Mouse (Mus musculus) limb, embryonic 11.5 days (tissue): ENCODE data around the gene Exoc3l. TPM values are rescaled to one million over a fixed set of nuclear protein-coding genes. Genes with fewer than 3 reads are reported as not detected.

ENCODE experiments used
- ATAC-seq: fragments of 200-750 bp; cut with Nextera tagmentation; 2 replicates; pipeline ENCODE4 v1.8.0; 2017; ENCODE audit warnings: low read depth; ENCODE audit not compliant: insufficient number of reproducible peaks, low FRiP score, low TSS enrichment
- DNase-seq: peaks from one replicate; pipeline ENCODE4 v3.0.0-alpha.2; 2015; ENCODE audit warnings: low spot score
- H3K27ac ChIP-seq: fragments of 300-500 bp; sonication (generic); replicated peaks from 2 replicates; pipeline ENCODE4 v1.5.1; 2014; ENCODE audit warnings: low read depth, mild to moderate bottlenecking, low read length
- H3K27me3 ChIP-seq: fragments of 300-500 bp; sonication (generic); 2 replicates; pipeline ENCODE4 v1.6.1; 2014; ENCODE audit warnings: mild to moderate bottlenecking, low read length, mixed read lengths; ENCODE audit not compliant: control insufficient read depth, insufficient read depth
- H3K36me3 ChIP-seq: fragments of 300-500 bp; sonication (generic); 2 replicates; pipeline ENCODE4 v1.6.1; 2014; ENCODE audit warnings: mild to moderate bottlenecking, low read length, moderate library complexity, mixed read lengths; ENCODE audit not compliant: control insufficient read depth, insufficient read depth
- H3K4me1 ChIP-seq: fragments of 300-500 bp; sonication (generic); 2 replicates; pipeline ENCODE4 v1.6.1; 2014; ENCODE audit warnings: low read length, mixed read lengths; ENCODE audit not compliant: control insufficient read depth, insufficient read depth
- H3K4me2 ChIP-seq: fragments of 300-500 bp; sonication (generic); 2 replicates; pipeline ENCODE4 v1.6.1; 2014; ENCODE audit warnings: low read depth, mild to moderate bottlenecking, moderate library complexity; ENCODE audit not compliant: severe bottlenecking
- H3K4me3 ChIP-seq: fragments of 300-500 bp; sonication (generic); 2 replicates; pipeline ENCODE4 v1.5.1; 2014; ENCODE audit warnings: low read depth, low read length
- H3K9ac ChIP-seq: fragments of 300-500 bp; sonication (generic); 2 replicates; pipeline ENCODE4 v1.6.1; 2014; ENCODE audit warnings: mild to moderate bottlenecking, low read length
- H3K9me3 ChIP-seq: fragments of 300-500 bp; sonication (generic); 2 replicates; pipeline ENCODE4 v1.6.1; 2016; ENCODE audit warnings: low read length; ENCODE audit not compliant: control insufficient read depth
- WGBS: fragments of 180-500 bp; shearing (Covaris S2); extraction: QIAGEN DNeasy Blood & Tissue Kit; methylation state at CpG from one replicate; pipeline ENCODE4 v1.1.7; 2014; 5-methylcytosine and 5-hydroxymethylcytosine counted together
- polyA plus RNA-seq: library from polyadenylated mRNA; unstranded; fragments of >200 nt; fragmentation: Nextera tagmentation; extraction: Ambion mirVana; gene quantifications from 2 replicates; pipeline ENCODE4 v1.2.1, GENCODE M21; 2014

Gene Exoc3l
- polyA plus RNA-seq, 1 experiment from 2014 or later, result 6.6 TPM

DNA sequence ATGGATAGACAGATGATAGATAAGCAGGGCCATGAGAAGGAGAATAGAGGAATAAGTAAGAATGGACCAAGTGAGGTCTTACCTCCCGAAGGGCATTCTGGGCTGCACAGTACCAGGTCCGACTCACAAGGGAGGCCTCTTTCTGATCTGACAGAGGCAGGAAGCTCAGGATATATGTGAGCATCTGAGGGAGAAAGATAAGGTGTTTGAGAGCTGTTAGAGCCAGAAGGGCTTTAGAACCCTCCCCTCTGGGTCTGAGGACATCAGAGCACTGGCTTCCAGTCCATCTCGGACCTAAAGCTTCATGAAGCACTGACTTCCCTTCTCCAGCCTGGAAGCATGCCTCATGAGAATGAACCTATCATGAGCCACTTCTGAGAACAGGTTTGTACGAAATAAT lies 27.3 kb upstream of the Exoc3l start:
- Histone ChIP-seq H3K4me2 (no peak overlapping the region), H3K9ac (no peak overlapping the region), H3K27ac (no peak overlapping the region), H3K27me3 (no peaks in the 10 kb centered on the region), H3K36me3 (peaks cover 2% of the 10 kb centered on the region), H3K4me3 (no peak overlapping the region), H3K4me1 (peaks cover 14% of the 10 kb centered on the region; the same call in 1 of the 2 replicates), H3K9me3 (no peaks in the 10 kb centered on the region)
- 81% methylated on average over 4 of the region's 4 CpGs for WGBS
- ATAC-seq (no peak), DNase-seq (no peak)

- Histone ChIP-seq H3K4me3 (no peak overlapping the region), H3K9me3 (no peaks in the 10 kb centered on the region), H3K4me2 (no peak overlapping the region), H3K27me3 (no peaks in the 10 kb centered on the region), H3K9ac (no peak overlapping the region), H3K4me1 (no peaks in the 10 kb centered on the region), H3K27ac (no peak overlapping the region), H3K36me3 (peaks cover 3% of the 10 kb centered on the region; the same call in 1 of the 2 replicates)
- DNase-seq, result no peak
- ATAC-seq, result no peak
- WGBS, result 82% methylated on average over 11 of the region's 11 CpGs
Measured at GRCm38 (mm10) chr8:105318662-105319190, 22.8 kb upstream of the Exoc3l start.

DNA sequence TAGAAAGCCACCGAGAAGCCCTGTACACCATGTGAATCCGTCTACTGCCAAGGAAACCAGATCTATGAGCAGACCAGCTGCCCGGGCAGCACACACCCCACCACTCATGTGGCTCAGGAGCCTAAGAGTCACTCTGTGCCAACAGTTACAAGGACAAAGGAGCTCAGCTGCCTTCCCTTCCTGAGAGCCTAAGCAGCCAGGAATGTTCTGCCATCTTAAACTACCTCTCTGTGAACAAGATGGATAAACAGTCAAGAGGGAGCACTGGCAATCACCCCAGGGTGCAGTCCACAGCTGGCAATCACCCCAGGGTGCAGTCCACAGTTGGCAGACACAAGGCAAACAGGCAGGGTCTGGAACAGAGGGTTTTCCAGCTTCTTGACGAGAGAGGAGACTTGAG lies 22.0 kb upstream of the Exoc3l start:
- H3K9ac ChIP-seq, result no peak overlapping the region
- DNase-seq, result no peak
- WGBS, result 86% methylated on average over 4 of the region's 4 CpGs
- H3K4me2 ChIP-seq, result no peak overlapping the region
- ATAC-seq, result no peak
- no peaks in the 10 kb centered on the region for H3K9me3 ChIP-seq
- no peak overlapping the region for H3K4me3 ChIP-seq
- H3K36me3 ChIP-seq, result peaks cover 4% of the 10 kb centered on the region; the same call in 1 of the 2 replicates
- H3K27ac ChIP-seq, result no peak overlapping the region
- no peaks in the 10 kb centered on the region for H3K4me1 ChIP-seq
- no peaks in the 10 kb centered on the region for H3K27me3 ChIP-seq

DNA sequence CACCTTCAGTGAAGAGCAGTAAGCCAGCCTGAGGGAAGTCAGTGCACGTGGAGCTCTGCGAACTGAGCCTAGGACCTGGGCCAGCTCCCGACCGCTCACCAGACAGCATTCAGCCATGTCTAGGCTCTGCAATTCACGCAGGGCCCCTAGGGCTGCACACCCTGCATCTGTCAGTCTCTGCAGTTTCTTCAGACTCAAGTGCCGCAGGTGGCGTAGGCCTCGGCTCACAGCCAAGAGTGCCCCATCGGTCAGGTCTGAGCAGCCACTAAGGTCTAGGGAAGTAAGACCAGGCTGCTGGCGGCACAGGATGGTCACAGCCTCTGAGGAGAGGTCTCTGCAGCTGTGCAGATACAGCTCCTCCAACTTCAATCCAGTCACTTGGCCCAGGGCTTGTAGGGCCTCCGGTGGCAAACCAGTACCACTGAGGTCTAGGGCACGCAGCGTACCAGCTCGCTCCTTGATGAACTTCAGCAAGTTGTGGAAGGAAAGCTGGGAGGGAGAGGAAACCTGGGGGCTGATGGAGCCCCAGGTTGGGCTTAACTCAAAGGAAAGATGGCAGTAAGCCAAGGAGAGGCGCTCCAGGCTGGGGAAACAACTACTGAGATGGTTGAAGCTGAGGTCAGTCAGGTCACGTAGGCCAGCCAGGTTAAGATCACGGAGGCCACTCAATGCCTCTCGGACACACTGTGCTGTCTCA lies 19.3 kb upstream of the Exoc3l start:
- Histone ChIP-seq H3K27ac (no peak overlapping the region), H3K27me3 (no peaks in the 10 kb centered on the region), H3K4me1 (no peaks in the 10 kb centered on the region), H3K9ac (no peak overlapping the region), H3K4me3 (no peak overlapping the region), H3K4me2 (no peak overlapping the region), H3K36me3 (peaks cover 10% of the 10 kb centered on the region; the same call in 1 of the 2 replicates), H3K9me3 (no peaks in the 10 kb centered on the region)
- ATAC-seq, result no peak
- 90% methylated on average over 18 of the region's 18 CpGs for WGBS
- DNase-seq, result no peak

DNA sequence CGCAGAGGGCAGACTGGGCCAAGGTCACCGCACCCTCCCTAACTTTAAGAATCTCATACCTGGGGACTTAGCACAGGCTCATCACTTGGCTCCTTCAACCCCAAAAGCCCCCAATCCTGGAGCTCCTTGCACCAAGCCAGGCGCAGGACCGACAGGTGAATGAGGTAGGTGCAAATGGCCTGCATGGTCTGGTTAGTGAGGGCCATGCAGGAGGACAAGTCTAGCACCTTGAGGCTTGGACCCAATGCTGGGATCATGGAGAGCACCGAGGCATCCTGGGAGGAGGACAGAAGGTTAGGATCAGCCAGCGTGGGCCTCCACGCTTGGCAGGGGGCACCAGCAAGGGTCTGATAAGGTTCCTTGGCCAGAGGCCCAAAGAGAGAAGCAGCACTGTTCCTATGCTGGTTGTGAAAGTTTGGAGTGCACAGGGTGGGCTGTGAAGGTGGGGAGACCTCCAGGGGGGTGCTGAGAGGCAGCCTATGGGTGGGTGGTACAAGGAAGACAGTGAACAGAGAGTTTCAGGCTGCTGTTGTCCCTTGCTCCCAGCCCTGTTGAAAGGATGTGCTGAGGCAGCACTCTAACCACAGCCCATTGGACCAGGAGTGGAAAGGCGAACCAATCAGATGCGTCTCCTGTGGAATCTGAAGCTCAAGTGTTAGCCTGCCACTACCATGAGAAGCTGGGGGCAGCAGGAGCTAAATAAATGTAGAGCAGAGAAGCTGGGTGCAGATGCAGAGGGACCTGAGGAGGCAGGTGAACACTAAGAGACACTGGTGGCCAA lies 17.9 kb upstream of the Exoc3l start:
- no peak overlapping the region for H3K9ac ChIP-seq
- no peak for ATAC-seq
- H3K27ac ChIP-seq, result no peak overlapping the region
- no peaks in the 10 kb centered on the region for H3K27me3 ChIP-seq
- no peak overlapping the region for H3K4me3 ChIP-seq
- 85% methylated on average over 9 of the region's 9 CpGs for WGBS
- peaks cover 10% of the 10 kb centered on the region; the same call in 1 of the 2 replicates for H3K36me3 ChIP-seq
- DNase-seq, result no peak
- H3K4me2 ChIP-seq, result no peak overlapping the region
- H3K9me3 ChIP-seq, result no peaks in the 10 kb centered on the region
- no peaks in the 10 kb centered on the region for H3K4me1 ChIP-seq

GRCm38 (mm10) chr8:105312891-105313481 lies 17.1 kb upstream of the Exoc3l start:
- Histone ChIP-seq H3K4me3 (no peak overlapping the region), H3K4me2 (no peak overlapping the region), H3K4me1 (no peaks in the 10 kb centered on the region), H3K9ac (no peak overlapping the region), H3K27ac (no peak overlapping the region), H3K36me3 (peaks cover 17% of the 10 kb centered on the region), H3K27me3 (no peaks in the 10 kb centered on the region), H3K9me3 (no peaks in the 10 kb centered on the region)
- 87% methylated on average over 8 of the region's 8 CpGs for WGBS
- DNase-seq (no peak), ATAC-seq (no peak)

DNA sequence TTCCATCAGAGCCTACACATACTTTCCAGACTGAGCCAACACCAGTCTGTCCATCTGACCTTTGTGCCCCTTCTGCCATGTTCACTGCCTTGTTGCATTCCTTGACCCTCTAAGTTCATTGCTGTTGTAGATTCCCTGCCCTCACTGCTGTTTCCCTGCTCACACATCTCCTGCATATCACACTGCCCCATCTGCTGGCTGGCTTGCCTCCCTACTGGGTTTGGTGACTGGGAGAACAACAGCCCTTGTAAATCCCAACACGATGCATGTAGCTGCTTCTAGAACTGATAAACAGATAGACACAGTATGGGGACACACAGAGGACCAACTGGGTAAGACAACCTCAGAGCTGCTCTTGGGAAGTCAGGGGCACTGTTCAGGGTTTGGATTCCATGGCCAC lies 15.8 kb upstream of the Exoc3l start:
- ATAC-seq (no peak), DNase-seq (no peak)
- 88% methylated on average over 1 of the region's 1 CpGs for WGBS
- H3K27me3 ChIP-seq, result no peaks in the 10 kb centered on the region
- no peaks in the 10 kb centered on the region for H3K4me1 ChIP-seq
- H3K4me2 ChIP-seq, result no peak overlapping the region
- no peak overlapping the region for H3K9ac ChIP-seq
- no peaks in the 10 kb centered on the region for H3K9me3 ChIP-seq
- no peak overlapping the region for H3K27ac ChIP-seq
- no peak overlapping the region for H3K4me3 ChIP-seq
- peaks cover 19% of the 10 kb centered on the region for H3K36me3 ChIP-seq

DNA sequence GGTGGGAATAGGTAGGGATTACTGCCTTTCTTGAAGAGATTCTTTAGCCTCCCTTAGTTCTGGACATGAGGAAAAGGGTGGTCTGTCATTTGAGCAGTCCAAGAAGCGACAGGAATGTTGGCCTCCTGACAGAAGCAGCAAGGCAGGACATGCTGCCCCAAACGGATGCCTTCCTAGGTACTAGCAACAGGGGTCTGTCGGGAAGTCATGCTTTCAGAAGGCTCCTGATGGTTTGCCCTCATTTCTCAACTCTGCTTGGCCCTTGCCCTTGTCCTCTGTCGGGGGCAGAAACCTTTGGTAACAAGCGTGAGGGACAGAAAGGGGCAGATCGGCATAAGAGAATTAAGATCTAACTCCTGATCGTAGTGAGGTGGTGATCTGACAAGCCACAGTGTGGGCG lies 14.2 kb upstream of the Exoc3l start:
- DNase-seq (no peak), ATAC-seq (no peak)
- H3K36me3 ChIP-seq, result peaks cover 16% of the 10 kb centered on the region
- WGBS, result 87% methylated on average over 8 of the region's 8 CpGs
- H3K4me3 ChIP-seq, result no peak overlapping the region
- H3K4me1 ChIP-seq, result peaks cover 12% of the 10 kb centered on the region
- H3K9me3 ChIP-seq, result no peaks in the 10 kb centered on the region
- no peak overlapping the region for H3K4me2 ChIP-seq
- no peaks in the 10 kb centered on the region for H3K27me3 ChIP-seq
- no peak overlapping the region for H3K9ac ChIP-seq
- H3K27ac ChIP-seq, result no peak overlapping the region
